Mouse (Mus musculus): ENCODE data around the gene Hectd4. TPM values are rescaled to one million over a fixed set of nuclear protein-coding genes. Genes with fewer than 3 reads are reported as not detected.

Hectd4 gene
- polyA plus RNA-seq, 1 experiment, result 100 TPM

DNA sequence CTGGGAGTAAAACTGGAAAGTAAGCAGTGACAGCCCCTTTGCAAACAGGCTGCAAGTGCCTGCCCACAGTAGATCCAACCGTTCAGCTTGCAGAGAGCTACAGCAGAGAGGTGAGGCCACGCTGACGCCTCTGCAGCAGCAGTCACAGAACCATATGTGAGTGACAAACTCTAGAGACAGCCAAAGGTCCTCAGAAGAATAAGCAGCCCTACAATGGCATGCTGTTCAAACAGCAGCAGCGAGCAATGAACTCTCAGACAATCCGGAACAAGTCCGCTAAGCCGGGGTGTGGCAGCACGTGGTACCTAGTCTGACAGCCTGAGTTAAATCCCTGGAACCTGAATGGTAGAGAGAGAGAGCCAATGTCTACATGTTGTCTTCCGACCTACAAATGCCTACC, 30.8 kb upstream of the Hectd4 start:
- TF ChIP-seq CTCF (IDR thresholded peaks at IDR 0.05; ENCODE audit: control insufficient read depth, insufficient read depth, low read length), result no peak
- no peak for TF ChIP-seq POLR2A (IDR thresholded peaks at IDR 0.05; ENCODE audit: borderline replicate concordance, control insufficient read depth, low read depth, low read length)
- Histone ChIP-seq H3K27ac (ENCODE audit: control insufficient read depth, insufficient read depth, low read depth, low read length, poor library complexity) (no peak overlapping the region), H3K4me1 (ENCODE audit: control insufficient read depth, insufficient read depth, low read length) (peaks cover 5% of the 10 kb centered on the region), H3K4me3 (replicated peaks; ENCODE audit: control insufficient read depth, low read depth, low read length) (no peak overlapping the region)
- 87% methylated on average over 9 of the region's 9 CpGs for WGBS

DNA sequence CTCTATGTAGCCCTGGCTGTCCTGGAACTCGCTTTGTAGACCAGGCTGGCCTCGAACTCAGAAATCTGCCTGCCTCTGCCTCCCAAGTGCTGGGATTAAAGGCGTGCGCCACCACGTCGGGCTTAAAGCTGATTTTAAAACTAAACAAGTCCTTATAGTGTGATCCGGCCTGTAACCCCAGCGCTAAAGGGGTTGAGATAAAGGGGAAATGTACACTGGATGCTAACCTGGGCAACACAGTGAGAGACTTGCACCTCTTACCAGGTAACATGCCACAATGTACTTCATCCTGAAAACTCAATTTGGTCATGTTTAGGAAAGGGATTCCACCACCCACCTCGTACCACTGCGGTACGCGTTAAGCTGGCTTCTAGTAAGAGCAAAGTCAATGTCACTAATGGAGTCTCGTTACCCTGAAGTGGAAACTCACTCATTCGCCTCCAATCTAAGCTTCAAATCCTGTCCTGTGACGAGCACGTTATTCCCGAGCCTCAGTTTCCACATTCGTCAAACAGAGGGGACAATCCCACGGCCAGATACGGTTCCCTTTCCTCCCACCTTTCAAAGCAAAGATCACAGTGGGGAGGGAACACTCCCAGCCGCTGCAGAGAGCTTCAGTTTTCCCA, 29.7 kb upstream of the Hectd4 start:
- Histone ChIP-seq H3K27ac (ENCODE audit: control insufficient read depth, insufficient read depth, low read depth, low read length, poor library complexity) (peak overlapping the region; percentile 77), H3K4me1 (ENCODE audit: control insufficient read depth, insufficient read depth, low read length) (peaks cover 5% of the 10 kb centered on the region), H3K4me3 (replicated peaks; ENCODE audit: control insufficient read depth, low read depth, low read length) (peak overlapping the region; percentile 89)
- WGBS, result 29% methylated on average over 21 of the region's 21 CpGs
- TF ChIP-seq POLR2A (IDR thresholded peaks at IDR 0.05; ENCODE audit: borderline replicate concordance, control insufficient read depth, low read depth, low read length), result no peak
- no peak for TF ChIP-seq CTCF (IDR thresholded peaks at IDR 0.05; ENCODE audit: control insufficient read depth, insufficient read depth, low read length)

DNA sequence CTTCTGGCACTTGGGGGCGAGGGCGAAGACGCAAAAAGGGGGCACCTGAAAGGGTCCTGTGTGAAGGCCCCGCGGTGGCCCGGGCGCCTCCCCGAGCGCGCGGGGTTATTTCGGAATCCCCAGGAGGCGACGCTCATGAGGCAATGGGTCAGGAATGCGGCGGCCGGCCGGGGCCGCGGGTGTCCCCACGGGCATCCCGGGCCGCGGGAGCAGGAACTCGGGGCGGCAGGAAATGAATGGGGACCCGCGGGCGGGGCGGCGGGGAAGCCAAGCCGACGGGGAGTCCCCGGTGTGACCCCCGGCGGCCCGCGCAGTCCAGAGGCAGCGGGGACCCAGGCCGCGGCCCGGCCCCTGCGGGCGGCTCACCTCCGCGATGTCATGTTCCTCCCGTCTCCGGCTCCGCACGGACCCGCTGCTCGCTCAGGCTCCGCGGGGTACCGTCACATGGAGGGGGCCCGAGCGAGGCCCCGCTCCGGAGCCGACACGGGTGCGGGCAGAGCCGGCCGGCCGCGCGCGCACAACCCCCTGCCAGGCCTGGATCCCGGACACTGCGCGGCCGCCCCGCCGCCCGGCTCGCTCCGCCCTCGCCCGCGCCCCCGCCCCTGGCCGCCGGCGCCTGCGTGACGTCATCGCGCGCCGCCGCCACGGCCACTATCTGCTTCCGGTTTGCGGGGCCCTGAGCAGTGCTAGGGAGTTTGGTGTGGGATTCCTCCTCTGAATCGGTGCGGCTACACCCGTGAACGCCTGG, 29.0 kb upstream of the Hectd4 start, which contains the start of gene Ptpn11:
Gene Ptpn11 (minus strand): TSS at position 562 of the 748 bp plus-strand sequence.
- WGBS, result under 1% methylated on average over 88 of the region's 98 CpGs
- 0 out of 2 replicates have a peak, but pooled peaks have one; percentile 53 for TF ChIP-seq POLR2A (IDR thresholded peaks at IDR 0.05; ENCODE audit: borderline replicate concordance, control insufficient read depth, low read depth, low read length)
- TF ChIP-seq CTCF (IDR thresholded peaks at IDR 0.05; ENCODE audit: control insufficient read depth, insufficient read depth, low read length), result no peak
- Histone ChIP-seq H3K4me1 (ENCODE audit: control insufficient read depth, insufficient read depth, low read length) (peaks cover 5% of the 10 kb centered on the region), H3K27ac (ENCODE audit: control insufficient read depth, insufficient read depth, low read depth, low read length, poor library complexity) (peak within 1 kb of the TSS; percentile 77), H3K4me3 (replicated peaks; ENCODE audit: control insufficient read depth, low read depth, low read length) (peak within 1 kb of the TSS; percentile 89)

DNA sequence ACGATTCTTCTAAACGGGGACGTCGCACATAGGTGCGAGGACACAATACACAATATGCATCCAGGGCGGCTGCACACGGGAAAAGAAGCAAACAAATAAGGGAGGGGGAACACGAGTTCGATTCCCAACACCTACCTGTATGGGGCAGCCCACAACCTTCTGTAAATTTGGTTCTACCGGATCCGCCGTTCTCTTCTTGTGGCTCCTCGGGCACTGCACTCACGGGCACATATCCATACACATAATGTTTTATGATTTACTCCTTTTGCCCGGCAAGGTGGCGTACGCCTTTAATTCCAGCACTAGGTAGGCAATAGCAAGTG, 28.5 kb upstream of the Hectd4 start:
- Histone ChIP-seq H3K27ac (ENCODE audit: control insufficient read depth, insufficient read depth, low read depth, low read length, poor library complexity) (peak overlapping the region; percentile 8), H3K4me1 (ENCODE audit: control insufficient read depth, insufficient read depth, low read length) (peaks cover 6% of the 10 kb centered on the region), H3K4me3 (replicated peaks; ENCODE audit: control insufficient read depth, low read depth, low read length) (peak overlapping the region; percentile 72)
- 11% methylated on average over 17 of the region's 17 CpGs for WGBS
- TF ChIP-seq CTCF (IDR thresholded peaks at IDR 0.05; ENCODE audit: control insufficient read depth, insufficient read depth, low read length) (no peak), POLR2A (IDR thresholded peaks at IDR 0.05; ENCODE audit: borderline replicate concordance, control insufficient read depth, low read depth, low read length) (no peak)

DNA sequence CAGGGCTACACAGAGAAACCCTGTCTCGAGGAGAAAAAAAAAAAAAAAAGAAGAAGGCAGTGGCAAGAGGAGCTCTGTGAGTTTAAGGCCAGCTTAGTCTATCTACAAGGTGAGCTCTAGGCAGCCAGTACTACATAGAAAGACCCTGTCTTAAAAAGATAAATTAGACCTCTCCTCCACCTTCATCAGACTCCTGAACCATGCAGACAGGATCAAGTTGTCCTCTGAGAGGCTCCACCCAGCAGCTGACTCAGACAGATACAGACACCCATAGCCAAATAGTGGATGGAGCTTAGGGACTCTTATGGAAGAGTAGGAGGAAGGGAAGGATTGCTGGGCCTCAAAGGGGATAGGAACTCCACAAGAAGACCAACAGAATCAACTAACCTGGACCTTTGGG, 25.8 kb upstream of the Hectd4 start:
- no peak for TF ChIP-seq CTCF (IDR thresholded peaks at IDR 0.05; ENCODE audit: control insufficient read depth, insufficient read depth, low read length)
- TF ChIP-seq POLR2A (IDR thresholded peaks at IDR 0.05; ENCODE audit: borderline replicate concordance, control insufficient read depth, low read depth, low read length), result no peak
- 53% methylated on average over 1 of the region's 1 CpGs for WGBS
- peaks cover 8% of the 10 kb centered on the region for H3K4me1 ChIP-seq (ENCODE audit: control insufficient read depth, insufficient read depth, low read length)
- H3K4me3 ChIP-seq (replicated peaks; ENCODE audit: control insufficient read depth, low read depth, low read length), result no peak overlapping the region
- H3K27ac ChIP-seq (ENCODE audit: control insufficient read depth, insufficient read depth, low read depth, low read length, poor library complexity), result 0 out of 2 replicates have a peak overlapping the region, but pooled peaks have one; percentile 20

DNA sequence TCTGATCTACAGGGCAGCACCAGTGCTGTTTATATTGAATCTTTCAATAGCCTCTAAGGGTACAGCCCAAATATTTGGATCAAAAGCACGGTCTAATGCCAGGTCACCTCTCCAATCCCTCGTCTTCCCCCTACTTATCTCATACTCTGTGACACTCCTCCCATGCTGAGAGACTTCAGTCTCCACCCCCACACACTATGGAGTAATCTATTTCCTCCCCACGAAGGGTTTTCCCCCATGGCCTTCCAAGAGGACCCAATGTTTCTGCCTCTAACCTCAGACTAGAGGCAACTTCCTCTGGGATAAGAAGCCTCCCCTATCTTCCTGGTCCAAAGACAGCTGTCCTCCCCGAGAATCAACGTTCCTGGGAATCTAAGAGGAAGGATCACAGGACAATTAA, 23.3 kb upstream of the Hectd4 start:
- Histone ChIP-seq H3K4me1 (ENCODE audit: control insufficient read depth, insufficient read depth, low read length) (peaks cover 5% of the 10 kb centered on the region), H3K4me3 (replicated peaks; ENCODE audit: control insufficient read depth, low read depth, low read length) (no peak overlapping the region), H3K27ac (ENCODE audit: control insufficient read depth, insufficient read depth, low read depth, low read length, poor library complexity) (peak overlapping the region; percentile 70; the same call in 1 of the 2 replicates)
- TF ChIP-seq CTCF (IDR thresholded peaks at IDR 0.05; ENCODE audit: control insufficient read depth, insufficient read depth, low read length), result no peak
- TF ChIP-seq POLR2A (IDR thresholded peaks at IDR 0.05; ENCODE audit: borderline replicate concordance, control insufficient read depth, low read depth, low read length), result no peak
- WGBS, result 11% methylated on average over 5 of the region's 5 CpGs

DNA sequence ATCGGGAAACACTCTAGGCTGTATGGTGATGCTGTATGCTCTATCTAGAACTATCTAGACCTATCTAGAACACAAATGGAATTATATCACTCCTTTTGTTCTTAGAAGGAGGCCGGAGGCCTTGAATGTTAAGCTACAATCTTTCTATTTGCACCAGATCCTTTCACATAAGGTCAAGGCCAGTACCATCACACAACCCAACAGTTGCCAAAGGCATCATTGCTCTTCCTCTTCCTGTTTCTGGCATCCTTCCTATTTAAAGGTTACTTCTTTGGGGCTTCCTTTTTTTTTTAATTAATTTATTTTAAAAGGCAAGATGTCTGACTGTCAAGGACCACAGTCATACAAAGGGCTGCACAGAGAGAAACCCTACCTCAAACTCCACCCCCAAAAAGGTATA, 22.7 kb upstream of the Hectd4 start:
- Histone ChIP-seq H3K4me3 (replicated peaks; ENCODE audit: control insufficient read depth, low read depth, low read length) (no peak overlapping the region), H3K4me1 (ENCODE audit: control insufficient read depth, insufficient read depth, low read length) (peaks cover 5% of the 10 kb centered on the region), H3K27ac (ENCODE audit: control insufficient read depth, insufficient read depth, low read depth, low read length, poor library complexity) (peak overlapping the region; percentile 70; the same call in 1 of the 2 replicates)
- TF ChIP-seq CTCF (IDR thresholded peaks at IDR 0.05; ENCODE audit: control insufficient read depth, insufficient read depth, low read length) (no peak), POLR2A (IDR thresholded peaks at IDR 0.05; ENCODE audit: borderline replicate concordance, control insufficient read depth, low read depth, low read length) (no peak)
- 65% methylated on average over 2 of the region's 2 CpGs for WGBS

DNA sequence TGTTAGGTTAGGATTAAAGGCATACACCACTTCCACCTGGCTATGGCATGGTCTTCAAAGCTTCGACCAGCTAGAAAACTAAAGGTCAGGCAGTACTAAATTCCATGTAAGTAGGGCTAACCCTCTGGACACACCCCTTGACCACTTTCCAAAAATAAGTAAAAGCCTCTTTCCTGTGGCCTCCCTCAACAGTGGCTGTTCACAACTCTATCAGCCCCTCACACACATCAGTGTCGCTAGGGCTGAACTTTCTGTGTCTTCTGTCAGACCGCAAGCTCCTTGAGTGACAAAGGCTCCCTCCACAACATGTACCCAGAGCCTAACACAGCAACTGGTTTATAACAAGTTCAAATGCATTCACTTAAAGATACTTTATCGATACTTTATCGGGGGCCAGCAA, 21.6 kb upstream of the Hectd4 start:
- no peak overlapping the region for H3K4me3 ChIP-seq (replicated peaks; ENCODE audit: control insufficient read depth, low read depth, low read length)
- H3K27ac ChIP-seq (ENCODE audit: control insufficient read depth, insufficient read depth, low read depth, low read length, poor library complexity), result no peak overlapping the region
- TF ChIP-seq CTCF (IDR thresholded peaks at IDR 0.05; ENCODE audit: control insufficient read depth, insufficient read depth, low read length) (no peak), POLR2A (IDR thresholded peaks at IDR 0.05; ENCODE audit: borderline replicate concordance, control insufficient read depth, low read depth, low read length) (no peak)
- peaks cover 5% of the 10 kb centered on the region for H3K4me1 ChIP-seq (ENCODE audit: control insufficient read depth, insufficient read depth, low read length)
- 45% methylated on average over 5 of the region's 5 CpGs for WGBS
